Mouse (Mus musculus) embryonic facial prominence, embryonic 12.5 days (tissue): ENCODE results near the gene Slc27a5. TPM values are rescaled to one million over a fixed set of nuclear protein-coding genes. Genes with fewer than 3 reads are reported as not detected.

Source experiments
- ATAC-seq: fragments of 200-750 bp; cut with Nextera tagmentation; 2 replicates; pipeline ENCODE4 v1.8.0; 2017; ENCODE audit not compliant: insufficient number of reproducible peaks, insufficient read depth, low FRiP score, low TSS enrichment
- H3K27ac ChIP-seq: fragments of 300-500 bp; sonication (generic); 2 replicates; pipeline ENCODE4 v1.5.1; 2016; ENCODE audit warnings: mild to moderate bottlenecking
- H3K27me3 ChIP-seq: fragments of 300-500 bp; sonication (generic); 2 replicates; pipeline ENCODE4 v1.6.1; 2016; ENCODE audit warnings: mild to moderate bottlenecking, moderate library complexity
- H3K36me3 ChIP-seq: fragments of 300-500 bp; sonication (generic); 2 replicates; pipeline ENCODE4 v1.6.1; 2016; ENCODE audit warnings: mild to moderate bottlenecking
- H3K4me1 ChIP-seq: fragments of 300-500 bp; sonication (generic); 2 replicates; pipeline ENCODE4 v1.6.1; 2016
- H3K4me2 ChIP-seq: fragments of 300-500 bp; sonication (generic); replicated peaks from 2 replicates; pipeline ENCODE4 v1.6.1; 2016; ENCODE audit warnings: mild to moderate bottlenecking, moderate library complexity
- H3K4me3 ChIP-seq: fragments of 300-500 bp; sonication (generic); 2 replicates; pipeline ENCODE4 v1.5.1; 2016; ENCODE audit warnings: mild to moderate bottlenecking
- H3K9ac ChIP-seq: fragments of 300-500 bp; sonication (generic); 2 replicates; pipeline ENCODE4 v1.6.1; 2016; ENCODE audit warnings: mild to moderate bottlenecking, moderate library complexity
- H3K9me3 ChIP-seq: fragments of 300-500 bp; sonication (generic); 2 replicates; pipeline ENCODE4 v1.6.1; 2016; ENCODE audit warnings: mild to moderate bottlenecking, moderate library complexity
- WGBS: fragments of 180-500 bp; shearing (Covaris S2); methylation state at CpG from one replicate; pipeline ENCODE4 v1.1.7; 2016; 5-methylcytosine and 5-hydroxymethylcytosine counted together
- polyA plus RNA-seq: library from polyadenylated mRNA; unstranded; fragments of >200 nt; fragmentation: Nextera tagmentation; extraction: Ambion mirVana; gene quantifications from 2 replicates; pipeline ENCODE4 v1.2.1, GENCODE M21; 2016

The Slc27a5 gene
- polyA plus RNA-seq, 1 experiment from 2014 or later = not detected

GRCm38 (mm10) chr7:13023928-13024731, 26.1 kb upstream of the Slc27a5 start:
- under 1% methylated on average over 74 of the region's 95 CpGs for whole genome bisulfite sequencing
- H3K36me3 ChIP-seq = peaks cover 38% of the 10 kb centered on the region
- no peaks in the 10 kb centered on the region for H3K27me3 ChIP-seq
- peak overlapping the region; percentile 98 for H3K9ac ChIP-seq
- peak overlapping the region; percentile 99 for H3K4me2 ChIP-seq
- H3K27ac ChIP-seq = peak overlapping the region; percentile 100
- H3K4me3 ChIP-seq = peak overlapping the region; percentile 93
- ATAC-seq = peak; percentile 74
- peaks cover 15% of the 10 kb centered on the region for H3K4me1 ChIP-seq
- no peaks in the 10 kb centered on the region for H3K9me3 ChIP-seq

- H3K4me2 ChIP-seq = peak overlapping the region; percentile 99
- peak overlapping the region; percentile 66 for H3K9ac ChIP-seq
- H3K36me3 ChIP-seq = peaks cover 26% of the 10 kb centered on the region
- WGBS = 3% methylated on average over 31 of the region's 31 CpGs
- H3K4me1 ChIP-seq = peaks cover 15% of the 10 kb centered on the region
- H3K27me3 ChIP-seq = no peaks in the 10 kb centered on the region
- peak overlapping the region; percentile 93 for H3K4me3 ChIP-seq
- peak overlapping the region; percentile 100 for H3K27ac ChIP-seq
- no peaks in the 10 kb centered on the region for H3K9me3 ChIP-seq
- peak; percentile 65 for ATAC-seq
Observed at GRCm38 (mm10) chr7:13022773-13023535, 25.0 kb upstream of the Slc27a5 start.

- ATAC-seq = no peak
Observed at GRCm38 (mm10) chr7:13015217-13015616, 17.2 kb upstream of the Slc27a5 start.

DNA sequence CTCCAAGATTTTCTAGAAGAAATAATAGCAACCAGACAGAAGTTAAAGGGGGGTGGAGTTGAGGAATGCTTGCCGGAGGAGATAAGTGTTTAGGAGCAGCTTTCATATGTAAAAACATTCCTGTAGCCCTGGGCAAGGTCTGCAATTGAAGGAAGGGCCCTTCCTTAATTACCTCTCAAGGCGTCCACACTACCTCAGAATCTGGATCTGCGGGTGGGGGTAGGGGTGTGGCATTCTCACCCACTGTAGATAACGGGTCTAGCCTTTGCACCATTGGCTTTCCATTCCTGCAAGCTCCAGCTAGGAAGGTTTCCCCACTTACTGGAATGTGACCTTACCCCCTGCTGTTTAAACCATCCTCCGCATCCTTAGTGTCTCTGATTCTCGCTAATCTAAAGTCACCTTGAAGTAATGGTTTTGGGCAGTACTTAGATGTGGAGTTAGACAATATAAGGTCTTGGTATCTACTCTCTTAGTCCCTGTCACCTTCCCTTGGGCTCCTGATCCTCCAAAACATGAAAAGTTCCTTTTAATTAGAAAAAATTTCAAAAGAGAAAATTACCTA, 16.4 kb upstream of the Slc27a5 start:
- ATAC-seq = no peak
- no peak overlapping the region for H3K4me3 ChIP-seq
- H3K27ac ChIP-seq = no peak overlapping the region
- no peak overlapping the region for H3K4me2 ChIP-seq
- no peaks in the 10 kb centered on the region for H3K36me3 ChIP-seq
- no peaks in the 10 kb centered on the region for H3K27me3 ChIP-seq
- WGBS = 34% methylated on average over 6 of the region's 6 CpGs
- peaks cover 6% of the 10 kb centered on the region; the same call in 1 of the 2 replicates for H3K4me1 ChIP-seq
- H3K9me3 ChIP-seq = no peaks in the 10 kb centered on the region
- H3K9ac ChIP-seq = no peak overlapping the region

More at GRCm38 (mm10) chr7:13015217-13015616, 17.2 kb upstream of the Slc27a5 start:
- no peaks in the 10 kb centered on the region for H3K36me3 ChIP-seq
- no peak overlapping the region for H3K4me2 ChIP-seq
- H3K4me3 ChIP-seq = no peak overlapping the region
- H3K27ac ChIP-seq = no peak overlapping the region
- no peaks in the 10 kb centered on the region for H3K9me3 ChIP-seq
- 82% methylated on average over 1 of the region's 1 CpGs for WGBS
- H3K4me1 ChIP-seq = peaks cover 5% of the 10 kb centered on the region; the same call in 1 of the 2 replicates
- H3K27me3 ChIP-seq = no peaks in the 10 kb centered on the region
- no peak overlapping the region for H3K9ac ChIP-seq

- no peak for ATAC-seq
- WGBS = 59% methylated on average over 4 of the region's 4 CpGs
- H3K4me2 ChIP-seq = no peak overlapping the region
Observed at GRCm38 (mm10) chr7:13013671-13014070, 15.7 kb upstream of the Slc27a5 start.

DNA sequence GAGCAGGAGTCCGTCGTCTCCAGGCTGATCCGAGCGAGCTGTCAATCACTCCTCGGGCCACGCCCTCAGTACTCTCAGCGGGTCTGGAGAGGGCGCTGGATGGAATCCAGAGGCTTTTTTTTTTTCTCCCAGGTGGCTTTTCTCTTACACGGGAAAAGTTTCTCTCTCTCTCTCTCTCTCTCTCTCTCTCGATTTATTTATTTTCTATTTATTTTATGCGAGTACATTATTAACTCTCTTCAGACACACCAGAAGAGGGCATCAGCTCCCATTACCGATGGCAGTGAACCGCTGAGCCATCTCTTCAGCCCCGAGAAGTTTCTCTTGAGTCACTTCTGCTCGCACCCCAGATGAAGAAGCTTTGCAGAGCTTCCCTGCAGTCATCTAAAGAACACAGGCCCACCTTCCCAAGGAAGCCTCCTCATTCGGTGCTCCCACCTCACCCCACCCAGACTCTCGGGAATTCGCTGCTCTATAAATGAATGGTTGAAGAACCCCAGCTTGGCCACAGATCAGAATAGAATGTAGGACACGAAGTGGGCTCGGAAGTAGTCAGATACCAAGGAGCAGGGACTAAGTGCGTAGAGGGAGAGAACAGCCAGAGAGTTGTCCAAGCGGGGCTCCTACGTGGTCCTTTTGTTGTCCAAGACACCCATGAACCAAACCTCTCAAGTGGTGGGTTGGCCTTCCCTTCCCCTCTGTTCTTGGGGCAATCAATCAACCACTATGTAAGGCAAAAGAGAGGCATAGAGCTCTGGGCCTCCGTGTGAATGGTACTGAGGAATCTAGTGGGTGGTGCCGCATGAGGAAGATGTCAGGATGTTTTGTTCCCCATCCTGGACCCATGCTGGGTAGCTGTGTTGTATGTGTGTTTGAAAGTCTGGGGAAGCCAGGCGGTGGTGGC, 12.3 kb upstream of the Slc27a5 start, which contains the start of gene Zbtb45:
Gene Zbtb45, minus strand, starts transcription at position 30 of the 904 bp plus-strand sequence.
- Histone ChIP-seq H3K9ac (peak within 1 kb of the TSS; percentile 87), H3K4me2 (peak within 1 kb of the TSS; percentile 75), H3K9me3 (no peaks in the 10 kb centered on the region), H3K27ac (peak within 1 kb of the TSS; percentile 97), H3K27me3 (peaks cover 15% of the 10 kb centered on the region), H3K4me1 (peaks cover 22% of the 10 kb centered on the region), H3K36me3 (peaks cover 25% of the 10 kb centered on the region), H3K4me3 (peak within 1 kb of the TSS; percentile 65)
- ATAC-seq = no peak
- WGBS = 18% methylated on average over 26 of the region's 26 CpGs

More at GRCm38 (mm10) chr7:13013671-13014070, 15.7 kb upstream of the Slc27a5 start:
- Histone ChIP-seq H3K4me3 (no peak overlapping the region), H3K4me1 (peaks cover 9% of the 10 kb centered on the region; the same call in 1 of the 2 replicates), H3K9ac (no peak overlapping the region), H3K27ac (no peak overlapping the region), H3K9me3 (no peaks in the 10 kb centered on the region), H3K36me3 (no peaks in the 10 kb centered on the region), H3K27me3 (no peaks in the 10 kb centered on the region)

DNA sequence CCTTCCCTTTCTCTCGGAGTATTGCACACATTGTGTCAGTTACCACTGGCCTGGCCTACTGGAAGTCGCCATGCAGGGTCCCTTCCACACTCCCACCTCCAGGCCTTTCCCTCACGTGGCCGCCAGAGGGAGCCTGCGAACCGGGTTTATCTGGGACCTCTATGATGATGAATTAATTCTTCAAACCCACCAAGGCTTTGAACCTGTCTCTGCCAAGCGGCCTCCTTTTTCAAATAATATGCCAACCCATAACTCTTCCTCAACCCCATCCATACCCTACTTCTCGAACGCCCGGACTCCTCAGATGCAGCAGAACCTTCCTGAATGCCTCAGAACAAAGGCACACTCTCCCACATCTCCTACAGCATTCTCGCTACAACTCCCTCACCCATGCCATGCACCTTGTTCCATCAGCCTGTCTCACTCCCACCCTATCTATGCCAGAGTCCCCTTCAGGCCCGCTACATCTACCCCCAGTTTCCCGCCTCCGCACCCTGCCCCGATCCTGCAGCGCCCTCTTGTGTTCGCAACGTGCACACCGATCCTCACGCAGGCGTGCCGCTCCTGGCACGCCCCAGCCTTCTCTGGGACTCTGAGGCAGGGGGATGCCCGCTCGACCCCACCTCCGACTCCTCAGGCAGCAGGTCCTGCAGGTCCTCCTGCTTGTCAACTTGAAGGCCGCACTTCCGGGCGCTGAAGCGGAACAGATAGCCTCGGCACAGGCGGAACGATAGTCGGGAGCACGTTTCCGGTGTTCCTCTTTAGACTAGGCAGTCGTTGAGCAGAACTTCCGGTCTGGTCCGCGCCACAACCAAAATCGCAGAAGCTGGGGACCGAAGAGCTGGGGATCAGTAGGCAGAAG, 11.4 kb upstream of the Slc27a5 start:
- under 1% methylated on average over 42 of the region's 42 CpGs for WGBS
- H3K27me3 ChIP-seq = peaks cover 15% of the 10 kb centered on the region
- H3K9ac ChIP-seq = peak overlapping the region; percentile 87
- peaks cover 22% of the 10 kb centered on the region for H3K4me1 ChIP-seq
- H3K36me3 ChIP-seq = peaks cover 31% of the 10 kb centered on the region
- H3K9me3 ChIP-seq = no peaks in the 10 kb centered on the region
- ATAC-seq = peak; percentile 87
- H3K4me3 ChIP-seq = peak overlapping the region; percentile 65
- peak overlapping the region; percentile 97 for H3K27ac ChIP-seq
- peak overlapping the region; percentile 75 for H3K4me2 ChIP-seq

DNA sequence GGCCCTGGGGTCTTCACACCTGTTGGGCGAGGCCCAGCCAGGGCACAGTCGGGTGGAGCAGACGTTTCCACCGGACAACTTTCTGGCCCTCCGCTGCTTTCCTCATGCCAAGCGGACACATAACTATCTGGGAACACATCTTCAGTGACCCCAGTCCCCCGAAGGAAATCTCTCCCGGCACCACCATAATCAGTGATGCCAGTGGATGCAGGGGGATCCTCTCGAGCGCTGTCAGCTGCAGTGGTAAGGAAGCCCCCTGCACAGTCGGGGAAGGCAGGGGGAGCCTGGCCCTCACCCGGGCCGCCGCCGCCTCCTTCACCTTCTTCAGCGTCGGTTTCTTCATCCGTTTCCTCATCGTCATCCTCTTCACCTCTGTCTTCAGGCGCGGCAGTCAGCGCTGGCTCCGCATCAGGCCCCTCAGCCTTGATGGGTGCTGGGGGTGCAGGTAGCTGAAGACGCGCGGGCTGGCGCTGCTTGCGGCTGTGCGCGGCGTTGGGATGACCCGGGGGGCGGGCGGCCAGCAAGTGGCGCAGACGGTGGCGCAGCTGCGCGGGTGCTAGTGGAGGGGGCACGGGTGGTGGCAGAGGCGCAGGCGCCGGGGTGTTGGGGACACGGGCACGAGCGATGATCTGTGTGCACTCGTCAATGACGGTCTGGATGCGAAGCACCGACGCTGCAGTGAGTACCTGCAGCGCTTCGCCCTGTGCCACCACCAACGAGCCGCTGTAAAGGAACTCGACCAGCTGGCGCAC, 9.5 kb upstream of the Slc27a5 start:
- Histone ChIP-seq H3K27me3 (peaks cover 15% of the 10 kb centered on the region), H3K4me2 (peak overlapping the region; percentile 75), H3K4me3 (peak overlapping the region; percentile 12; the same call in 1 of the 2 replicates), H3K27ac (no peak overlapping the region), H3K36me3 (peaks cover 31% of the 10 kb centered on the region), H3K9me3 (no peaks in the 10 kb centered on the region), H3K9ac (peak overlapping the region; percentile 42), H3K4me1 (peaks cover 22% of the 10 kb centered on the region)
- WGBS = 42% methylated on average over 57 of the region's 57 CpGs
- ATAC-seq = no peak

GRCm38 (mm10) chr7:13006531-13006930, 8.5 kb upstream of the Slc27a5 start:
- H3K9ac ChIP-seq = no peak overlapping the region
- peaks cover 22% of the 10 kb centered on the region for H3K4me1 ChIP-seq
- no peak for ATAC-seq
- H3K27ac ChIP-seq = no peak overlapping the region
- peaks cover 15% of the 10 kb centered on the region for H3K27me3 ChIP-seq
- peaks cover 31% of the 10 kb centered on the region for H3K36me3 ChIP-seq
- no peaks in the 10 kb centered on the region for H3K9me3 ChIP-seq
- H3K4me2 ChIP-seq = no peak overlapping the region
- 84% methylated on average over 10 of the region's 10 CpGs for WGBS
- no peak overlapping the region for H3K4me3 ChIP-seq

DNA sequence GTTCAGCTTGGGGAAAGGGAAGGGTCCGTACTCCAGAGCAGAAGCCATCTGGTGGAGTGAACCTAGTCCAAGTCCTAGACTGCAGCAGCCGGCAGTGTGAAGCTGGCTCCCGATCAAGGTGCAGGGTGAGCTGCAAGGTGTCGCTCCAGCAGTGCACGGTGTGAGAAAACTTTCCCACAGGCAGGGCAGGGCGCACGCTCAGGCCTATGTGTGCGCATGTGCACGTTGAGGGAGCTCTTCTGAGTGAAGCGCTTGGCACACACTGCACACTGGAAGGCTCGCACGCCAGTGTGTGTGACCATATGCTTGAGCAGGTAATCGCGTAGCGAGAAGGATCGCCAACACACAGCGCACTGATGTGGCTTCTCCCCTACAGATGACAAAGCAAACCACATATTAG, 8.0 kb upstream of the Slc27a5 start:
- Histone ChIP-seq H3K9ac (no peak overlapping the region), H3K27me3 (peaks cover 15% of the 10 kb centered on the region)

More for the DNA sequence above, 8.0 kb upstream of the Slc27a5 start:
- H3K4me2 ChIP-seq = no peak overlapping the region
- ATAC-seq = no peak
- 88% methylated on average over 17 of the region's 17 CpGs for WGBS
- H3K9me3 ChIP-seq = no peaks in the 10 kb centered on the region
- peaks cover 22% of the 10 kb centered on the region for H3K4me1 ChIP-seq
- no peak overlapping the region for H3K4me3 ChIP-seq
- peaks cover 31% of the 10 kb centered on the region for H3K36me3 ChIP-seq
- no peak overlapping the region for H3K27ac ChIP-seq
